Mouse (Mus musculus) ovary, postnatal 14 days (tissue): ENCODE measurements around the gene Cdh13.

Experiments used
- DNase-seq: peaks from one replicate; pipeline ENCODE4 v3.0.0; 2022; ENCODE audit warnings: low spot score

Gene Cdh13

DNA sequence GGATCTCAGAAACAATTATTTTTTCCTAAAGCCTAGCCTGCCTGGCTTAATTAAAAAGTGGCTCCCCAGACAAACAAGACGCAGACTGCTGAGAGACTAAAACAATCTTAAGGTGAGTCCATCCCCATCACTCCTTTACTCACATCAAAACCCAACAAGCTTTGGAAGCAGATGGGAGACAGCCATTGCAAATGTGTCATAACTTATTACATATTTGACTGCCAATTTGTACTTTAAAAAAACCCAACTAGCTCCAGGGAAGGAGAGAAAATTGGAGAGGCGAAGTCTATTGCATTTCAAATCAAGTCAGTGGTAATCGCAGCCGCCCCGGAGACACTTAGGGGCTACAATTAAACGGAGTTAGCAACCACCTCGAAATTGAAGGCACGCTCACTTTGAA is 801.5 kb downstream of the Cdh13 start:
- no peak for DNase-seq

DNA sequence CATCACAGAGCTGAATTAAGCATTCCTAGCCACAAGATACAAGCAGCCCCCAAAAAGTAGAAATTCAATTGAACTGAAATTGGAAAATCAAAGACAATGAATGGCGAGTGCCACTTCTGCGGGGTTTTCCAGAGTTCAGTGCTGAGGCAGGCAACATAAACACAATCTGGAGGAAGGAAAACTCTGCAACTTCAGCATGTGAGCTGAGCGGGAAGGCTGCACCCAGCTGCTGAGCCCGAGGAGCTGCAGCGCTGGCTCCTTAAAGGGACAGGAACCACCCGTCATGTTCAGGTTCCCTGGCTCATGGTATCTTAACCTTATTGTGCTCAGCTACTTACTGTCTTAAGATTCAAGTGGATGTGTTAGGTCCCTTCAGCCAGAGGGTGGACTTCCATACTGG is 814.7 kb downstream of the Cdh13 start:
- DNase-seq = no peak

DNA sequence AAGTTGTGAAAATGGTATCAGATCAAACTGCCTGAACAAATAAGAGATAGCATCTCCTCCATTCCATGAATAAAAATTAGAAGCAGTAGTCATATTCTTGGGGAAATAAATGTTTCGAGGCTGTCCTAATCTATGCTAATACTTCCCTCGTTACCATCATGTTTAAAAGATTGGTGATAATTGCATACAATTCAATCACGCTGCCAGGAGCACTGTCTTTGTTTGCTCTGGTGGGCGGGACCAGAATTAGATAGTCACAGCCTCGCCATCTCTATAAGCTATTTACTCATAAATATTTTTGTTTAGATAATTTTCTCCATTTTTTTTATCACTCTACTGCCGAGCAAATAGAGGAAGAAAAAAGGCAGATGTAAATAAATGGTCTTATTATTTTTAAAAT is 819.3 kb downstream of the Cdh13 start:
- no peak for DNase-seq

DNA sequence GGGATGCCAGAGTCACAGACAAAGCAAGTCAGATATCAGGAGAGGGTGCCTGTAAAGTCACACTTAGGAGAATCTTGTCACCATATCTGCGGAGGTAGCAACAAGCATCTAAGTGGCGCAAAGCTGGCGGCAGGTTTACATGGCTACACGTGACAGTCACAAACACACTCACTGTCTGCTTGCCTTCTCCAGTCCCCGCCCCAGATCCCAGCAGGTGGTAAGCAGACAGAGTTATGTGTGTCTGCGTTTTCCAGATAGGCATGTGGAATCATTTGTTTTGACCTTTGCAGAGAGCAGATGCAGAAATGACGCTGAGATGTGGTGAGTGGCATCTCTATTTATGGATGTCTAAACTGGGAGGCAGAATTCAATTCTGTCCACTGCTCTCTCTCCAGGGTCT is 826.1 kb downstream of the Cdh13 start:
- no peak for DNase-seq

DNA sequence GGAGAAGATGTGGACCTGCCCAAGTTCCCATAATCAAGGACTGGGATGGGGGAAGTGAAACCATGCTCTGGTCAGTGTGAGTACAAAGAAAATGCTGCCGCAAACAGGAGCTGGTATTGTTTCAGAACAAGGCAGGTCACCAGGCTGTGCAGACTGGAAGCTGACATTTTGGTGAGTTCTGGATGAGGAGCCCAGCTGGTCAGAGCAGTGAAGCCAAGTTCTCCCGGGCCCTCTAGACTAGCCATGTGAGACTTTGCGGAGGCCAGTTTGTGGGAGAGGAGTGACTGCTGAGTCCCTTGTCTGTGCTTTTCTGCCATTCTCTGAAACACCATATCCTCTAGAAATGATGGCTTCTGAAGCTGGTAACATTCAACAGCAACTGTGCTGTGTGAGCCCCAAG is 829.3 kb downstream of the Cdh13 start:
- no peak for DNase-seq

DNA sequence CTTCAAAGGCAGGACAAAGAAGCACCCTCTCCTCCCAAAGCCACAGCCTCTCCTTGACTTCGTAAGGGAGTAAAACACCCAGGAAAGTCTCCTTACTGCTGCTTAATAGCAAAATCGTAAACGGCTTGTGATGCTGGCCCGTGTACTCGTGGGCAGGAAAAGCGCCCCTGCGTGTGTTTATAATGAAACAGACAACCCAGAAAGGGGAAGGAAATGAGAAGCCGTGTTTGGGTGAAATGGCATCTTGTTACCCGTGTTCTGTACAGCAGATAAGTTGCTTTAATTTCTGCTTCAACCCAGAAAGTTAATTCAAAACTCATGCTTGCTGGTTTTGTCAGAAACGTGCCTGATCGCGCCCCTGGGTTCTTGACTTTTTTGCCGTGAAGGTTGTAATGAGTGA is 837.7 kb downstream of the Cdh13 start:
- DNase-seq = no peak

DNA sequence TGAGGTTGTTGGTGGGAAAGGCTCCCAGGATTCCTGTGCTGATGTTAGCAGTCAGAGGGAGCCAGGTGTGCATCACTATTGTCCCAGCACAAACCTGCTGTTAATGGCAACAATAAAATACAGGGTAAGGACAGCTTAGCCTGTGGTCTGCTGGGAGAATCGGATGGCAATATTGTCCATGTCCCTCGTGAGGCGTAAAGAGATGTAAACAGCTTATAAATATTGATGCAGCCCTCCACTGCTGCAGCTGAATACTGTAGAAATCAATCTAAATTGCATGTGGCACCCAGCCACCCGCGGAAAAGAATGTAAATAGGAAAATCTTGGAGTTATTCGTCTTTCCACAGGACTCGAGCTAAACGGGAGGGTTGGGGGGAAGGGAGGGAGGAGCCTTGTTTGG is 844.3 kb downstream of the Cdh13 start:
- DNase-seq = no peak

DNA sequence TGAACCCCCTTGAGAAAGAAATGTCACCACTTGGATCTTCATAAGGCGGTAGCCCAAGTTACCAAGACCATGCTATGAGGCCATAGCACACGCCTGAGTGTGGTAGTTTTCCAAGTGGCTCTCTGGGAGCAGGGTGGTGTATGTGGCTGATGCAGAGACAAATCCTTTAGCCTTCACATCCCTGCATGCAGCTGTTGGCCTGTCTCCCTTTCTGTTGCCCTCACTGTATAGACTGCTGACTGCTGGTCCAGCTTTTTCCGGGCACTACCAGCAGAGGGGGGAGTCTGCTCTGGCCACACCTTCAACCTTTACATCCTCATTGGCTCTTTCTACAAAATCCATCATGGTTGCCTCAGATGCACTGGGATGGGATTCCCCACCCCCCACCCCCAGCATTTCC is 844.7 kb downstream of the Cdh13 start:
- DNase-seq = no peak

DNA sequence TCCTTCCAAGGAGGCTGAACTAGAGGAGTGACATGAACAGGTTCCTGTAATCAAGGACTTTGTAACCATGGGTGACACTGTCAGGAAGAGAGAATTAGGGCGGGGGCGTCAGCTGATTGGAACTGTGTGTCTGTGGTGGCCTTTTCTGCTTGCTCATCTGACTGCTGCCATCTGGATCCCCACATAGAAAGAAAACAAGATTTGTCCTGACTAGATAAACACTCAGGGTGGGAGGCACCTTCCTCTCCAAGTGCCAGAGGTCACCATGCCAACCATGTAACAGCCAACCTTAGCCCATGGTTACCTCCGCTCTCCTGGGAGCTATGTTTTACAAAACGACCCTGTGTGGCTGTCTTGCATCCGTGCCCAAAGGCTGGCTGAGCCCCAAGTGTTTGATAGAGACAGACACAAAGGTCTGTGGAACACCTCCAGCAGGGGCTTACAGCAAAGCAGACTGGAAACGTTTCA is 873.0 kb downstream of the Cdh13 start:
- no peak for DNase-seq

DNA sequence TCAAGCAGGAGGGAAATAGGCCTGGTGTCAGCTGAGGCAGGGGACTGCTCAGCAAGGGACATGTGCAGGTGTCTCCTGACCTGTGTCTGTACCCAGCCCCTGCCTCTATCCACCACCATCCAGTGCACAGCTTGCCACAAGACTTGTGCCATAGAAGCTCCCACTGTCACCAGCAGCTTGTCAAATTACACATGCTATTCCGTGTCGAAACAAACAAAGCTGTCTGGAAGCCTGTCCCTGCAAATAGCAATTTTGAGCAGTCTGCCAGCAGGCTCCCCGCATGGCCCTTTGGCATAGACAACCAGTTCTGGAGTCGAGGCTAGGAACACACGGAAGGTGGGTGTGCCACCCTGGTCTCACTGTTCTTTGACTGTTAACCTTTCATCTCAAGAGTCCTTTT is 875.1 kb downstream of the Cdh13 start:
- no peak for DNase-seq

DNA sequence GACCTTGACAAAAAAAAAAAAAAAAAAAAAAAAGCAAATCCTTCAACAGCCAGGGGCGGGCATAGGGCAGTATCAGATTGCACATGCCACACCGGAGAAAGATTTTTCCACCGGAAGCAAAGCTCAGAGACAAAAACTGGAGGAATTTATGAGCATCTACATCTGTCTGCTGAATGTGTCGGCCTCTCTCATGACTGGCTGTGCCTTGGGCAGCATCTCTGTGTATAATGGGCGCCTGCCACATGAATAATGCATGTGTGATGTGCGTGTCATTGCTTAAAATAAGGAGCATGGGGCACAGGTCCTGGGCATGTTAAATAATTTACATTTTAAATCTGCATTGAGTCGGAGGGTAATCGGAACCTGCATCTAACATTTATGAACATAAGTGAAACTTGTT is 876.3 kb downstream of the Cdh13 start:
- DNase-seq = no peak

DNA sequence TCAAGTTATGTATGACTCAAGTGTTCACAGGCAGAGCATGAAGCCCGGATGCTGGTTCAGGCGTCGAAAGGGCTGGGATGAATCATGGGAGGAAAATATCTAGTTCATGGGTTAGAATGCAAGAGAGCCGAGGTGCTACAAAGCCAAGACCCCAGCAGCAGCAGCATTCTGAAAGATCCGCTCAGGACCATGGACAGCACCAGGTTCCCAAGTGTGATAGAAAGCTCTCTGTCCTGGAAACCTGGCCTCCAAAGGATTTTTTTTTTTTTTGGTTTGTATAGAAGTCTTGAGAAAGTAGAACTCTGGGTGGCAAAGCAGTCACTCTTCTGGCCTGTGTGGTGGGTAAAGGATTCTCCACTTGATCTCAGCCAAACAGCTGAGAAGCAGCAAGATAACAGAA is 880.5 kb downstream of the Cdh13 start:
- peak; percentile 2 for DNase-seq

DNA sequence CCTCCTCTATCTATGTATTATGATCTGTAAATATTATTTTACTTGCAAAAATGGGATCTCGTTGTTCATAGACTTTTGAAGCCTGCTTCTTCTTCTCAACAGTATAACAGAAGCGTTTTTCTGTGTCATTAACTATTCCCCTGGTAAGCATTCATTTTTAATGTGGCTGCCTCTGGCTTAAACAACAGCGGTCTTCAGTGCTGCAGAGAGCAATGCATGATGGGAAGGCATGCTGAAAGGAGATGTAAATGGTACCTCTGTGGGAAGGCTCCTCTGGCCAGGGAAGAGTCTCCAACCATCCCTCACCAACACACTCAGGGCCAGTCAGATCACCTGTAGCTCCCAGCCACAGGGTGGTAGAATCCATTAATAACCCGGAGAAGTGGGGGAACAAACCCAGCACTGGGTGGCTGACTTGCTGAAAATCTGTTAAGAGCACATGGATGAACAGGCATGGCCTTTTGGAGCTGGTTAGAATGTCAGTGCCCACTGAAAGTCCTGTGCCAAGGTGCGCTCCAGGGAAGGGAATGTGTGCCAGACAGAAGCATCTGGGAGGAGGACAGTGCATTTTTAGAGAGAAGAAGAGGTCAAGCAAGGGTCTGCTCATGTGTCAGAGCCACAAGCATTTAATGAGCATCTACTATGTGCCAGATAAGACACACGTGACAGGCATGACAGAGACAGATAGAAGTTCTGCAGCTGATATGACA is 893.8 kb downstream of the Cdh13 start:
- no peak for DNase-seq

DNA sequence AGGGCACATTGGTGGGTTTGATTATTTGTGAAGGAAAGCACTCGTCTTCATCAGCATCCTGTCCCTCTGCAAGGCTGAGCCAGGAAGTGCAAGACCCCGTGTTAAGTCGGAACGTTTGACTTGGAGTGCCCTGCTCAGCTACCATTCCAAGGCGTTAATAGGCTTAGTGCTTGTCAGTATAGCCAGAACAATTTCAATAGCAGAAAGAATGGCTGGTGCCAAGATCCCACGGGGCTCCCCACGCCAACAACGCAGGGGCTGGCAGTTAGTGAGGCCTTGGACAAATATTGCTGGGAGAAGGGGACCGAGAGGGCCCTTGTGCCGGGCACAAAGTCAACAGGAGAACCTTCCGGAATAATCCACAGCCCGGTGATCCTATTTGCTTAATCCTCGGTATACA is 897.1 kb downstream of the Cdh13 start:
- DNase-seq = no peak

DNA sequence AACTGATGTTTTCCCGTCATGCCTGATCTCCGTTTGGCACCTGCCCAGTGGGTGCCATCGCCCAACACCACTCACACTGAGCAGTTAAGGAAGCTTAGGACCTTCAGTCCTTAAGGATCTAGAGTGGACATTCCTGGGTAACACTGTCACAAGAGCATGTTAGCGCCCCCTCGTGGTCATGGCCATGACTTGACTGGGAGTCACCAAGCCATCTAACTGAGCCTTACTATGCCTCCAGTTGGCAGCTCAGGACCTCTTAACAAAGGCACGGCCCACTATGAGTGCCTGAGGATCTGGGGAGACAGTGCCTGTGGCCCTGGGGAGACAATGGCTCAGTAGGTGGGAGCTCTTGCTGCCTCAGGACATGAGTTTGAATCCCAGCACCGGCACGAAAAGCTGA is 912.2 kb downstream of the Cdh13 start:
- DNase-seq = peak; percentile 2

DNA sequence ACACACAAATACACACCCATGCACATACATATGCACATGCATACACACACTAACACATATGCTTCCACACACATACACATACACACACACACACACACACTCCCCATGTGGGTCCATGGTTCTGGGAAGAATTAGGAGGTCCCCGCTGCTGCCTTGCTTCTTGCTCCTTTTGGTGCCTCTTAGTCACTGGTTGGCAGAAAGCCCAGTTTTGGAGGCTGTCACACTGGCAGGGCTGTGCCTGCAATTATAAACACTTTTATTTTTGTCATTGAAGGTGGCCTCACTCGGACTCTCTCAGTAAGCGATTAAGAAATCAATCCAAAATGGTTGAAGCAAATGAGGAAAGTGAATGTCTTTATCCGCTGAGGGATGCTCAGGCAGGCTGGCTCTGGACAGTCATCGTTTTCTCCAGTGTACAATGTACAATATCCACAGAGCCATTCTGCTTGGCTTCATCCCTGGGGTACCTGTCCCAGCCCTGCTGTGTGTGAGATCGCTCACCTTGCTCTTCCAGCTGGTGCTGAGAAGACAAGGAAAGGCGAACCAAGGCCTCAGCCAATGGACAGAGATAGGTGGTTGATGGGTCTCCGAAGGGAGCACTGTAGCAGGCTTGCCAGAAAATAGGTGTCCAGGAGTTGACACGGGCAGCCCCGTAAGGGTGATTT is 913.1 kb downstream of the Cdh13 start:
- DNase-seq = no peak

DNA sequence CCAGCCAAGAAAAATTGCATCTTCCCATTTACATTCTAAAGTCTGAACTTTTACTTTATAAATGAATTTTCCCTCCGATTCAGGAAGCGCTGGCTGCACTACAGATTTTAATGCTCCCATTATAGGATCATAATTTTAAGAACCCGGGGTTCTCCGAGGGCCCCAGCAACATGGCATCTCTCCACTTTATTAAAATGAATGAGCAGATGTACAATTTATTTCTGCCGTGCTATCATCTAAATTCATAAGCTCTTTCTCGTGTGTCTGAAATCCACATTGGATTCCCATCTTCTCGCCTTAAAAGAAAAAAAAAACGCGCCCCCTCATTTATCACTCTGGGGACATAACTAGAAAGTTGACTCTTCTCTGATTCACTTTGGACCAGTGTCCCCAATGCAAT is 925.0 kb downstream of the Cdh13 start:
- DNase-seq = no peak

DNA sequence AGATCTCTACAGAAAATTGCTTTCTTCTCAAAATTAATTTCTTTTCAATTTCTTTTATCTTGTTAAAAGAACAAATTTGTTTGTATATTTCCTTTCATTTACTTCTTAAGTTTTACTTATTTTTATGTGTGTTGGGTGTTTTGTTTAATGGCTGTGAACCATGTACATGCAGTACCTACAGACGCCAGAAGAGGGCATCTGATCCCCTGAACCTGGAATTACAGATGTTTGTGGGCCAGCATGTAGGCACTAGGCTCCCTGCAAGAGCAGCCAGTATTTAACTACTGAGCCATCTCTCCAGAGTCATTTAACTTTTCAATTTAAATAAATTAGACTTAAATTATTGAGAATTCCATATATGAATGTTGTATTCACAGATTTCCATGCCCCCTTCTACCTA is 941.0 kb downstream of the Cdh13 start:
- peak; percentile 9 for DNase-seq

DNA sequence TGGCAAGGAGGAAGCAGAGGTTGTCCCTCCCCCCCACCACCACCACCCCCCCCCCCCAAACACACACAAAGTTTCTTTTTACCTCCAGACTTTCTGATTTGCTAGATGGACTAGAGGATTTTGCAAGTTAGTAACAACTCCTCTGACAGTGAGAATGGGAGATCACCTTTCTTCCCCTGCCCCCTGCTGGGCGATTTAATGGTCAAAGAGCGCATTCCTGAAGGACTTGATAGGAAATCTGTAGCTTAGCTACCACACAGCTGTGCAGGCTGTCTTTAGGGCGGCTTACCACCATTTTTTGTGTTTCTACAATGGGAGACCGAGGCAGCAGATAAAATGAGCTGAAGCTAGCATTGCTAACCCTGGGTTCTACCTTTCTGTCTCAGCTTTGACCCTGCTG is 961.6 kb downstream of the Cdh13 start:
- no peak for DNase-seq

DNA sequence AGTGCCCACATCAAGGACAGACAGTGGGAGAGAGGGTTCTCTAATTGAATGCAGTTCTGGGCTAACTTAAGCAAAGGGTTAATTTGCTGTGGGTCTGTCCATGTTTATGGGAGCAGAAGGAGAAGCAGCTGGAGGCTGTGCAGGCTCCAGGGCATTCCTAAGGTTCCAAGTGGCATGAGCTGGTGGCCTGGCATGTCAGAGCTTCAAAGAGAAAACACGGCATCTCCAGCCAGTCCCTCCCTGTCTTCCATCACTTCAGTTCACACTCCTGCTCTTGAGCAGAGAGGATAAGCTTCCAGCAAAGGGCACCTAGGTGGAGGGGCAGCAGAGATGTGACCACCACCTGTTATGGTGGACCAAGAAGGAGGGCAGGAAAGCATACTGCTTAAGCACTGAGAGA is 962.1 kb downstream of the Cdh13 start:
- DNase-seq = no peak

DNA sequence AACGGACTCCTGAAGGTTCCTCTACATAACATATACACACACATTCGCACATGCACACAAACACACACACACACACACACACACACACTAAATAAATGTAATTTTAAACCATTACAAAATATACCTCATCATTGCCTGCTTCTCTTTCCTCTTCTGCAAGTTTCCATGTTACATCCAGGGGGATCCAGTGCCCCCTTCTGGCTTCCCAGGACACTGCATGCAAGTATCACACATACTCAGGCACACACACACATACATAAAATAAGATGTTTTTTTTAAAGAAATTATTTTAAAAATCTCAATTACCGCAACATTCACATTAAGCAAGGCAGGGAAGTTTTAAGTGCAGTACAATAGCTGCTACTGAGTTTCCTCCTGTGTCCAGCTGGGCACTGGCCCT is 970.8 kb downstream of the Cdh13 start:
- DNase-seq = no peak

DNA sequence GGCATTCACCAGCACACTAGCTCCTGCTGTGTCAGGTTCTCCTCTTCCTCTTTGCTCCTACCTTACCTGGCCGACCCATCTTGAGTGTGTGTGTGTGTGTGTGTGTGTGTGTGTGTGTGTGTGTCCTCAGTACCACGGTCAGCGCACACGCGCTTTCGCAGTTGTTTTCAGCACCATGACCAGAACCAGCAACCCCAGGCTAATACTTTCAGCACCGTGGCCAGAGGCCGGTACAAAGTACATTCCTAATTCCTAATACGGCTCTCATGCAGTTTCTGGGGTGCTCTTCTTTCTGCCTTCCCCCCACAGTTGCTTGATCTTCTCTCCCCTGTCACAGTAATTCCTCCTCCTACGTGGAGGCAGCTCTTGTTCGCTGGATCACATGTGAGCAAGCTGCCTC is 975.1 kb downstream of the Cdh13 start:
- no peak for DNase-seq

DNA sequence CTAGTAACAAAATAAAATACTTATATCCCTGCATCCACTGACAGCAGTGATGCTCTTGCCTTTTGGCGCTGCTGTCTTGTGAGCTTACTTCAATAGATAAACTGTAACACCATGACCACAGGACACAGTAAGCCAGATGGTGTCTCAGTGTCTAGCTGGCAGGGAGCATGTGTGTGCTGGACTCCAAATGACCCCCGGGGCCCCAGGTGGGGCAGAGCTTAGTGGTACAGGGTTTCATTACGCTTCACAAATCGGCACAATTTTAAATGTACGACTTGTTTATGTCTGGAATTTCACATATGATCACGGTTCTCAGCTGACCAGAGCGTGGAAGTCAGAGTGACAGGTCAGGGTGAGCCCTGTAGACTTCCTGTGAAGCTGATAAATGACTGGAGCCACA is 980.2 kb downstream of the Cdh13 start:
- DNase-seq = no peak

DNA sequence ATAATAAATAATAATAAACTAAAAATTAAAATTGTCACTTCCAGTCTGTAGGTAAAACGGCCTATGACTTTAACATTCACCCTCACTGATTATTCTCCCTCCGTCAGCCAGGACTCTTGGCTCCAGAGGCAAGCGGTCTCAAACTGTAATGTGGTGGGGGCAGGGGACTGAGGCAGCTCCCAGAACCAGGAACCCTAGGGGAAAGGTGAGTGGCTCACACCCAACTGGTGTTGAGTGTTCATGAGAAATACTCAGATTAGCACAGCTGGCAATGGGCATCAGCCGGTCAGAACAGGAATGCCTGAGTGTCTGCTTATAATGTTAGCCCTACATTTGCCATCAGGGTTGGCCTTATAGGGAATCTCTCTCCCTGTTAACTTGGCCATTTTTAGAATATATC is 982.8 kb downstream of the Cdh13 start:
- DNase-seq = no peak
